In the genomic region with DNA sequence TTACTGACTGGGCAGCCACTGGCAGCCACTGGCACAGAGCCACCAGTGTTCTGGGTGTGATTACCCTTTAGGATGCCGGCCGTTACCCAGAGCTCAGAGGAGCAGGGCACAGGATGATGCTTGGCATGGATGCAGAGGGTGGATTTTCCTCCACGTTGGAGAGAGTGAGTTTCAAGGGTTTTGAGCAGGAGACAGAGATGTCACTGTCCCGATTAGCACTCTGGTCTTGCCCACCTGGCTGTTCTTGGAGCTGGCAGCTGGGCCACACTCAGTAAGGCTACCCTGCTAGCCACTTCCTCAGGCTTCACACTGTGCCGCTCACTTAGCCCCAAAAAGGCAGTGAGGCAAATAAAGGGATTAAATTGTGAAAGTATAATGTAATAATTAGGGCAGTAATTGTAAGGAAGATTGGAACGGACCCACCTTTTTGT, we compare ENCODE assay signal across 16 mouse cellular contexts.
DNase-seq lines count a peak whose midpoint lies in the region; ATAC-seq and TF ChIP-seq lines count a peak whose summit lies in the region.
"Had no signal": no experiment of that assay in that cellular context is flagged by ENCODE, and none has a peak within 500 bp of the region (broad histone marks: within the 10 kb centered on the region; RNA-seq: fewer than 3 reads in every experiment).

No protein-coding gene starts in this region.

- TF ChIP-seq POLR2A in brain, embryonic 14.5 days (IDR thresholded peaks at IDR 0.05; ENCODE audit: borderline replicate concordance, extremely low read depth, insufficient read depth, insufficient read length, poor library complexity, severe bottlenecking): no peak

- DNase-seq in hindbrain, embryonic 11.5 days (ENCODE audit: low spot score): no peak
- DNase-seq in Muller cell, postnatal 12 days (ENCODE audit: inconsistent ontology term): peak; percentile 74
- DNase-seq in brain, embryonic 14.5 days (ENCODE audit: low read depth): peak; percentile 50
- peak; percentile 40 for DNase-seq in cerebellum, adult 9-11 months
- DNase-seq in gastrocnemius, postnatal 25 days: no peak
- no peak for DNase-seq in frontal cortex, postnatal 10 days (ENCODE audit: low spot score in 2 of 2)
- DNase-seq: heart, postnatal 4 days; right cerebral cortex, adult 18-20 months had no signal

- H3K27ac ChIP-seq in hindbrain, embryonic 15.5 days (replicated peaks): no peak overlapping the region
- no peak overlapping the region for H3K27ac ChIP-seq in hindbrain, embryonic 11.5 days (ENCODE audit: low read depth, low read length)
- H3K27ac ChIP-seq: embryonic facial prominence, embryonic 10.5 days; heart, embryonic 13.5 days; intestine, embryonic 15.5 days; kidney, postnatal 0 days; limb, embryonic 12.5 days; liver, embryonic 14.5 days; midbrain, embryonic 15.5 days had no signal

- 63% methylated on average over 6 of the region's 6 CpGs for WGBS in hindbrain, embryonic 15.5 days
- WGBS in hindbrain, embryonic 11.5 days: 82% methylated on average over 6 of the region's 6 CpGs

- TF ChIP-seq CTCF in brain, embryonic 14.5 days (IDR thresholded peaks at IDR 0.05; ENCODE audit: borderline replicate concordance, extremely low read depth, insufficient read depth, insufficient read length): no peak

- H3K9ac ChIP-seq in hindbrain, embryonic 15.5 days: no peak overlapping the region
- H3K9ac ChIP-seq in hindbrain, embryonic 11.5 days (ENCODE audit: low read depth, low read length): no peak overlapping the region
- H3K9ac ChIP-seq: heart, embryonic 13.5 days; intestine, embryonic 15.5 days; limb, embryonic 12.5 days; liver, embryonic 14.5 days; midbrain, embryonic 15.5 days had no signal

- no peaks in the 10 kb centered on the region for H3K36me3 ChIP-seq in hindbrain, embryonic 15.5 days
- no peaks in the 10 kb centered on the region for H3K36me3 ChIP-seq in hindbrain, embryonic 11.5 days (ENCODE audit: control insufficient read depth, insufficient read depth, low read length)
- H3K36me3 ChIP-seq: embryonic facial prominence, embryonic 10.5 days; intestine, embryonic 15.5 days; limb, embryonic 12.5 days; midbrain, embryonic 15.5 days had no signal

- H3K4me3 ChIP-seq in hindbrain, embryonic 15.5 days: no peak overlapping the region
- H3K4me3 ChIP-seq in hindbrain, embryonic 11.5 days (ENCODE audit: low read depth, low read length): no peak overlapping the region
- H3K4me3 ChIP-seq: embryonic facial prominence, embryonic 10.5 days; heart, embryonic 13.5 days; intestine, embryonic 15.5 days; limb, embryonic 12.5 days; midbrain, embryonic 15.5 days had no signal

- ATAC-seq in hindbrain, embryonic 15.5 days (ENCODE audit: low FRiP score, low read depth): peak; percentile 42; the same call in 1 of the 2 replicates
- ATAC-seq in hindbrain, embryonic 11.5 days (ENCODE audit: low FRiP score): no peak
- ATAC-seq: intestine, embryonic 15.5 days; midbrain, embryonic 15.5 days had no signal

- no peaks in the 10 kb centered on the region for H3K9me3 ChIP-seq in hindbrain, embryonic 15.5 days
- no peaks in the 10 kb centered on the region for H3K9me3 ChIP-seq in hindbrain, embryonic 11.5 days (ENCODE audit: control insufficient read depth, low read length)
- H3K9me3 ChIP-seq: embryonic facial prominence, embryonic 10.5 days; intestine, embryonic 15.5 days; limb, embryonic 12.5 days; midbrain, embryonic 15.5 days had no signal

- H3K27me3 ChIP-seq in hindbrain, embryonic 15.5 days: no peaks in the 10 kb centered on the region
- no peaks in the 10 kb centered on the region for H3K27me3 ChIP-seq in hindbrain, embryonic 11.5 days (ENCODE audit: control insufficient read depth, insufficient read depth, low read length)
- H3K27me3 ChIP-seq: heart, embryonic 13.5 days; intestine, embryonic 15.5 days; limb, embryonic 12.5 days; midbrain, embryonic 15.5 days had no signal

- H3K4me1 ChIP-seq in hindbrain, embryonic 15.5 days (replicated peaks): no peaks in the 10 kb centered on the region
- no peaks in the 10 kb centered on the region for H3K4me1 ChIP-seq in hindbrain, embryonic 11.5 days (replicated peaks; ENCODE audit: control insufficient read depth, insufficient read depth, low read length)
- H3K4me1 ChIP-seq: intestine, embryonic 15.5 days; limb, embryonic 12.5 days; midbrain, embryonic 15.5 days had no signal

- no peak overlapping the region for H3K4me2 ChIP-seq in hindbrain, embryonic 15.5 days
- no peak overlapping the region for H3K4me2 ChIP-seq in hindbrain, embryonic 11.5 days (replicated peaks; ENCODE audit: low read depth, low read length)
- H3K4me2 ChIP-seq: heart, embryonic 13.5 days; intestine, embryonic 15.5 days; limb, embryonic 12.5 days; midbrain, embryonic 15.5 days had no signal

Comparison
In these comparisons a context has a peak if more than half of its experiments do, and no peak if none do; other contexts are left out.
1. DNase-seq: peak in Muller cell, postnatal 12 days (single experiment), brain, embryonic 14.5 days (single experiment) and cerebellum, adult 9-11 months (single experiment); none in hindbrain, embryonic 11.5 days (single experiment), gastrocnemius, postnatal 25 days (single experiment) and frontal cortex, postnatal 10 days (0 of 2).